Mouse (Mus musculus): ENCODE data around the gene Hist1h2bb. TPM values are rescaled to one million over a fixed set of nuclear protein-coding genes. Genes with fewer than 3 reads are reported as not detected.

The Hist1h2bb gene
- polyA plus RNA-seq, 1 experiment from 2014 or later, result 12.6 TPM

- DNase-seq (ENCODE audit: low spot score), result no peak
Measured at GRCm38 (mm10) chr13:23725213-23725612, 21.3 kb upstream of the Hist1h2bb start.

GRCm38 (mm10) chr13:23728472-23729191 lies 17.9 kb upstream of the Hist1h2bb start:
- no peak for DNase-seq (ENCODE audit: low spot score)

DNA sequence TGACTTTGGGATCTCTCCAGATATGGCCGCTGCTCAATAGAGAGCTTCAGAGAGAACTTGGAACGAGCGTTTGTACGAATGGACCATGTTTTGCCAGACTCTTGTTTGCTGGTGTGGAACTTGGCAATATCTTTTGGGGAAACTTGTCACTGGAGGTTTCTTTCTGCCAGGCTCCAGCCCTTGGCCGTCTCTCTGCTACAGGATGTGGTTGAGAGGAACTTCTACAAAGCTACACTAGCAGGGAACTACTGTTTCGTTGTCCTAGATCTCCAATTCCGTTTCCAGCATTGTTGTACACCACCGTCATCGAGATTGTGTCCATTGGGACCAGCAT lies 17.4 kb upstream of the Hist1h2bb start:
- DNase-seq (ENCODE audit: low spot score), result peak; percentile 63

- DNase-seq (ENCODE audit: low spot score), result no peak
Measured at GRCm38 (mm10) chr13:23729706-23730105, 16.8 kb upstream of the Hist1h2bb start.

GRCm38 (mm10) chr13:23730479-23730878 lies 16.1 kb upstream of the Hist1h2bb start:
- DNase-seq (ENCODE audit: low spot score), result no peak

GRCm38 (mm10) chr13:23732156-23732804 lies 14.3 kb upstream of the Hist1h2bb start:
- DNase-seq (ENCODE audit: low spot score), result peak; percentile 67

GRCm38 (mm10) chr13:23737091-23737490 lies 9.4 kb upstream of the Hist1h2bb start:
- DNase-seq (ENCODE audit: low spot score), result no peak

DNA sequence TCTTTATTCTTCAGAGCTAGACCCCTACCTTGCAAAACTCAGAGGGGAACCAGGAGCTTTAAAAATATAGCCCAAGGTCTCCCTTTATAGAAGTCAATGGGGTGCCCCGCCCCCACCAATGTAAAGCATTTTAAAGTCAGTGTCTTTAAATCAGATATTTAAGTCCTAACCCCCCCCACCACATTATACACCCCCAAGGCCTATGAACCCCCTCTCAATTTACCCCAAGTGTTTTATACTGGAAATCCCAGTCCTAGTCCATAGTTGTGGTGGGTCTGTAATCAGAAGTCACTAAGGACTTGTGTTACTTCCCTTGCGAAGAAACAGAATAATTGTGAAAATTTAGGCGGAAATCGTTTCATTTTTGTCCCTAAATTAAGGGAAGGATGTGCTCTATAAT lies 8.5 kb upstream of the Hist1h2bb start:
- peak; percentile 59 for DNase-seq (ENCODE audit: low spot score)

GRCm38 (mm10) chr13:23738677-23739068 lies 7.9 kb upstream of the Hist1h2bb start, which contains the start of gene Hist1h1c:
Gene Hist1h1c, plus strand, starts transcription at chr13:23738808.
- peak; percentile 96 for DNase-seq (ENCODE audit: low spot score)

DNA sequence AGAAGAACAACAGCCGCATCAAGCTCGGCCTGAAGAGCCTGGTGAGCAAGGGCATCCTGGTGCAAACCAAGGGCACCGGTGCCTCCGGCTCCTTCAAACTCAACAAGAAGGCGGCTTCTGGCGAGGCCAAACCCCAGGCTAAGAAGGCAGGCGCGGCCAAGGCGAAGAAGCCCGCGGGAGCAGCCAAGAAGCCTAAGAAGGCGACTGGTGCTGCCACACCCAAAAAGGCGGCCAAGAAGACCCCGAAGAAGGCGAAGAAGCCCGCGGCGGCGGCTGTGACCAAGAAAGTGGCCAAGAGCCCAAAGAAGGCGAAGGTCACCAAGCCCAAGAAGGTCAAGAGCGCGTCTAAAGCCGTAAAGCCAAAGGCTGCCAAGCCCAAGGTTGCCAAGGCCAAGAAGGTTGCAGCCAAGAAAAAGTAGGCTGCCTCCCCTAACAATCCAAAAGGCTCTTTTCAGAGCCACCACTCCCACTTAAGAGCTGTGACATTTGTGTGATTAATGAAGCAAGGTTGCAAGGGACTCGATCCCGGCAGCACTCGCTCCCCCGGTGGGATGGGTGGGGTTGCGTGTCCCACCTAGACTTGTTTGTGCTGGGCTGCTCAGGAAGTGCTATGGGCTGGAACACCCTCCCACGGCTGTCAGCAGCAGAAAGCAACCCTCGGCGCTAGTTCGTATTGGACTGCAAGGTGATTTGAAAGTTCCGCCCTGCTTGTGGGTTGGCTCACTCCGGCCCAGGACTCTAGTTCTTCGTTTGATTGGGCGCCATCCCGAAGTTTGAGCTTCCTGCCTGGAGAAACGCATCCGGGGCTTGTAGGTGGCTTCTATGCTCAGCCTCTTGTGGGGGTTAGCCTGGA lies 7.2 kb upstream of the Hist1h2bb start:
- peak; percentile 94 for DNase-seq (ENCODE audit: low spot score)

DNA sequence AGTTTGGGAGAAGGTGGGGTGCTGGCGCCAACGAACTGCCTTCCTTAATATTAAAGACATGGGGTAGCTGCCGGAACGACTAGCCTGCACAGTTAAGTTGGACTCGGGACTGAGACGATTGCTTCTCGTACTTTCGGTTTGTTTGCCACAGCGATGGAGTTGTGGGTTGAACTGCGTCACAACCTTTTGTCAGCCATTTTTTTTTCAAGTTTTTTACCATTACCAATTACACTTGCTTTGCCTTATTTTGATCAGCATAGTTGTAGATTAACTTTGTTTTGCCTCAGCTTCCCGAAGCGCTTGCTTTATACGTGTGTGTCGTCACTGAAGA lies 6.6 kb upstream of the Hist1h2bb start:
- no peak for DNase-seq (ENCODE audit: low spot score)

- no peak for DNase-seq (ENCODE audit: low spot score)
Measured at GRCm38 (mm10) chr13:23740256-23740840, 6.2 kb upstream of the Hist1h2bb start.

DNA sequence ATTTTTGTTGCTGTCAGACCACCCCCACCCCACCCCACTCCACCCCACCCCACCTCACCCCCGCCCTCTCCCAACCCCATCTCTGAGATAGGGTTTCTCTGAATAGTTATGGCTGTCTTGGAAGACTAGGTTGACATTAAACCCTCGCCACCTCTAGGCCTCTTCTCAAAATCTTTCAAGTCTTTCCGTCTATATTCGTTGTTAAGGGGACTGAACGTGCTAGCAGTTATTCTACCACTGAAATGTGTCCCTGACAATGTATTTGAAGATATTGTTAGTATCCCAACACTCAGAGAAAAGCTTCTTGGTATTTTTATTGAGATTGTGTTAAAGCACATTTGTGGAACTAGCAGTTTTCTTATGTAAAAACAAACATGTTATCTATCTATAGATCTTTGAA lies 5.6 kb upstream of the Hist1h2bb start:
- peak; percentile 13 for DNase-seq (ENCODE audit: low spot score)

- DNase-seq (ENCODE audit: low spot score), result peak; percentile 2
Measured at GRCm38 (mm10) chr13:23742007-23742406, 4.5 kb upstream of the Hist1h2bb start.

DNA sequence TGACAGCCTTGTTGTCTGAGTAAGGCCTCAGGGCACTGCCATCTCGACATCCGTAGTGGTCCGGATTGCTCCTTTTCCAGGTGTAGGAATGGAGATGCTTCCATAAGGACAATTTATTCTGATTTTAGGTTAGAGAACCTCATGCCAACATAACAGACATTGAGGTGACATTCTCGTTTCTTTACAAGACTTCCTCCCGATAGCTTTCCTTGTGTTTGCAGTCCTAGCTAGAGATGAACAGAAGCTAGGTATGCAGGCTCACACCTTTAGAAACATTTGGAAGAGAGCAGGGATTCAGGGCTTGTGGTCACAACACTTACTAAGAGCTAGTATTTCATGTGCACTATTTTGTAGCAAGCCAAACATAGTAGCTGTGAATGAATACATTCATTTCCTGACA lies 3.3 kb upstream of the Hist1h2bb start:
- peak; percentile 1 for DNase-seq (ENCODE audit: low spot score)

GRCm38 (mm10) chr13:23743963-23744362 lies 2.6 kb upstream of the Hist1h2bb start:
- DNase-seq (ENCODE audit: low spot score), result peak; percentile 5

- DNase-seq (ENCODE audit: low spot score), result peak; percentile 28
Measured at GRCm38 (mm10) chr13:23744421-23745380, 1.8 kb upstream of the Hist1h2bb start.

- peak; percentile 94 for DNase-seq (ENCODE audit: low spot score)
Measured at GRCm38 (mm10) chr13:23745381-23746161, 963 bp upstream of the Hist1h2bb start, which contains the start of gene Hist1h3c. Gene Hist1h3c, minus strand, starts transcription at chr13:23745602.

GRCm38 (mm10) chr13:23747081-23747891 lies 752 bp downstream of the Hist1h2bb start:
- DNase-seq (ENCODE audit: low spot score), result peak; percentile 46
